Mouse (Mus musculus): ENCODE results near the gene Rab43. TPM values are rescaled to one million over a fixed set of nuclear protein-coding genes. Genes with fewer than 3 reads are reported as not detected.

Gene Rab43
- polyA plus RNA-seq, 1 experiment from 2014 or later: 8.1 TPM

Other genes with a start within 250 kb of the Rab43 start
- 4.3 and 4.8 TPM in 2 replicates for gene Prokr1, start 221.4 kb downstream of the Rab43 start, polyA plus RNA-seq (2016; fragmentation: Nextera tagmentation; extraction: Ambion mirVana)
- gene Aplf, start 140.0 kb downstream of the Rab43 start, polyA plus RNA-seq (2016; fragmentation: Nextera tagmentation; extraction: Ambion mirVana): 9.2 and 10.4 TPM in 2 replicates
- 0.46 and 0.73 TPM in 2 replicates for gene Efcc1, start 81.3 kb downstream of the Rab43 start, polyA plus RNA-seq (2016; fragmentation: Nextera tagmentation; extraction: Ambion mirVana)
- gene Gp9, start 34.1 kb downstream of the Rab43 start, polyA plus RNA-seq (2016; fragmentation: Nextera tagmentation; extraction: Ambion mirVana): 6.2 and 8.2 TPM in 2 replicates
- gene Gm45140, start 23.6 kb upstream of the Rab43 start, polyA plus RNA-seq (2016; fragmentation: Nextera tagmentation; extraction: Ambion mirVana): 1.9 and 4.8 TPM in 2 replicates
- gene Isy1, start 26.6 kb upstream of the Rab43 start, polyA plus RNA-seq (2016; fragmentation: Nextera tagmentation; extraction: Ambion mirVana): 29.1 and 32.7 TPM in 2 replicates
- gene Cnbp, start 38.9 kb upstream of the Rab43 start, polyA plus RNA-seq (2016; fragmentation: Nextera tagmentation; extraction: Ambion mirVana): 767 and 777 TPM in 2 replicates
- 144 and 145 TPM in 2 replicates for gene Copg1, start 75.7 kb upstream of the Rab43 start, polyA plus RNA-seq (2016; fragmentation: Nextera tagmentation; extraction: Ambion mirVana)
- 25.4 and 27.8 TPM in 2 replicates for gene Hmces, start 101.8 kb upstream of the Rab43 start, polyA plus RNA-seq (2016; fragmentation: Nextera tagmentation; extraction: Ambion mirVana)
- 32.6 and 34.0 TPM in 2 replicates for gene H1fx, start 169.5 kb upstream of the Rab43 start, polyA plus RNA-seq (2016; fragmentation: Nextera tagmentation; extraction: Ambion mirVana)
- gene Rab7, start 233.1 kb upstream of the Rab43 start, polyA plus RNA-seq (2016; fragmentation: Nextera tagmentation; extraction: Ambion mirVana): 202 and 207 TPM in 2 replicates